Mouse (Mus musculus) forebrain, embryonic 13.5 days (tissue): ENCODE results near the gene Zbtb20. TPM values are rescaled to one million over a fixed set of nuclear protein-coding genes. Genes with fewer than 3 reads are reported as not detected.

Source experiments
- ATAC-seq: fragments of 200-750 bp; cut with Nextera tagmentation; 2 replicates; pipeline ENCODE4 v1.8.0; 2017
- H3K27ac ChIP-seq: fragments of 300-500 bp; sonication (generic); 2 replicates; pipeline ENCODE4 v1.5.1; 2015; ENCODE audit warnings: inconsistent platforms, mild to moderate bottlenecking, moderate library complexity
- H3K27me3 ChIP-seq: fragments of 300-500 bp; sonication (generic); 2 replicates; pipeline ENCODE4 v1.6.1; 2015; ENCODE audit warnings: mild to moderate bottlenecking, inconsistent platforms
- H3K36me3 ChIP-seq: fragments of 300-500 bp; sonication (generic); 2 replicates; pipeline ENCODE4 v1.6.1; 2015; ENCODE audit warnings: mild to moderate bottlenecking, inconsistent platforms; ENCODE audit not compliant: poor library complexity, severe bottlenecking
- H3K4me1 ChIP-seq: fragments of 300-500 bp; sonication (generic); 2 replicates; pipeline ENCODE4 v1.6.1; 2015; ENCODE audit warnings: inconsistent platforms
- H3K4me2 ChIP-seq: fragments of 300-500 bp; sonication (generic); 2 replicates; pipeline ENCODE4 v1.6.1; 2015; ENCODE audit warnings: inconsistent platforms, mild to moderate bottlenecking, moderate library complexity
- H3K4me3 ChIP-seq: fragments of 300-500 bp; sonication (generic); 2 replicates; pipeline ENCODE4 v1.5.1; 2015; ENCODE audit warnings: mild to moderate bottlenecking, inconsistent platforms
- H3K9ac ChIP-seq: fragments of 300-500 bp; sonication (generic); 2 replicates; pipeline ENCODE4 v1.6.1; 2015; ENCODE audit warnings: mild to moderate bottlenecking, inconsistent platforms
- H3K9me3 ChIP-seq: fragments of 300-500 bp; sonication (generic); replicated peaks from 2 replicates; pipeline ENCODE4 v1.6.1; 2016; ENCODE audit warnings: inconsistent platforms
- WGBS: fragments of 180-500 bp; shearing (Covaris S2); methylation state at CpG from one replicate; pipeline ENCODE4 v1.1.7; 2015; 5-methylcytosine and 5-hydroxymethylcytosine counted together
- polyA plus RNA-seq: library from polyadenylated mRNA; unstranded; fragments of >200 nt; fragmentation: Nextera tagmentation; extraction: Ambion mirVana; gene quantifications from 2 replicates; pipeline ENCODE4 v1.2.1, GENCODE M21; 2015

The Zbtb20 gene
- polyA plus RNA-seq: 79.7 and 84.9 TPM in 2 replicates

DNA sequence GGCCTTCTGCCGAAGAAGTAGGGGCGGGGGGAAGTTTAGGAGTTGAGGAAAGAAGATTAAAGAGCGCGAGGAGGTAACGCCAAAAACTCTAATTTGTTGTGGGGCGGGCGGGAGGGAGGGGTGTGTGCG is at the start of gene Zbtb20:
Zbtb20 (plus strand) TSS at position 30 of the 129 bp plus-strand sequence.
- no peak for ATAC-seq
- peak within 1 kb of the TSS; percentile 70 for H3K4me2 ChIP-seq
- peak within 1 kb of the TSS; percentile 82 for H3K9ac ChIP-seq
- H3K9me3 ChIP-seq: no peaks in the 10 kb centered on the region
- WGBS: 0% methylated on average over 5 of the region's 8 CpGs
- peaks cover 3% of the 10 kb centered on the region; the same call in 1 of the 2 replicates for H3K4me1 ChIP-seq
- H3K36me3 ChIP-seq: no peaks in the 10 kb centered on the region
- H3K4me3 ChIP-seq: peak within 1 kb of the TSS; percentile 67
- H3K27ac ChIP-seq: peak within 1 kb of the TSS; percentile 98
- H3K27me3 ChIP-seq: no peaks in the 10 kb centered on the region

DNA sequence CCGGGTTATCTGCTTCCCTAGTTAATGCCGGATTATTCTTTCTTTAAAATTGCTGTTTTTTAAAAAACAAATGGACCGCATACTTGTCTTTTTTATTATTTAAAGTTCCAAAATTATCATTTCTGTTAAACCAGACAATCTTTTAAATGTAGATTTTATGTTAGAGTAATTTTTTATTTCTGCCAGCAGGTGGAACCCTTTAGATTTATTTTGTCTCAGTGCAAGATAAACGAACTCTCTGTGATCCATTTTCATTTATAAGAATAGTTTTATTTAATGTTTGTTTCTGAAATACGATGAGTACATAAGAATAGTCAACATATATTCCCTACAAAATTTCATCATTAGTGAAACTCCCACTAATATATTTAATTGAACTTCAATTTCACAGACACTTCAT is 39.7 kb upstream of the Zbtb20 start:
- no peak overlapping the region for H3K4me2 ChIP-seq
- no peak overlapping the region for H3K27ac ChIP-seq
- no peaks in the 10 kb centered on the region for H3K4me1 ChIP-seq
- H3K36me3 ChIP-seq: no peaks in the 10 kb centered on the region
- no peaks in the 10 kb centered on the region for H3K9me3 ChIP-seq
- WGBS: 64% methylated on average over 5 of the region's 5 CpGs
- ATAC-seq: no peak
- H3K27me3 ChIP-seq: no peaks in the 10 kb centered on the region
- H3K9ac ChIP-seq: no peak overlapping the region
- H3K4me3 ChIP-seq: no peak overlapping the region

DNA sequence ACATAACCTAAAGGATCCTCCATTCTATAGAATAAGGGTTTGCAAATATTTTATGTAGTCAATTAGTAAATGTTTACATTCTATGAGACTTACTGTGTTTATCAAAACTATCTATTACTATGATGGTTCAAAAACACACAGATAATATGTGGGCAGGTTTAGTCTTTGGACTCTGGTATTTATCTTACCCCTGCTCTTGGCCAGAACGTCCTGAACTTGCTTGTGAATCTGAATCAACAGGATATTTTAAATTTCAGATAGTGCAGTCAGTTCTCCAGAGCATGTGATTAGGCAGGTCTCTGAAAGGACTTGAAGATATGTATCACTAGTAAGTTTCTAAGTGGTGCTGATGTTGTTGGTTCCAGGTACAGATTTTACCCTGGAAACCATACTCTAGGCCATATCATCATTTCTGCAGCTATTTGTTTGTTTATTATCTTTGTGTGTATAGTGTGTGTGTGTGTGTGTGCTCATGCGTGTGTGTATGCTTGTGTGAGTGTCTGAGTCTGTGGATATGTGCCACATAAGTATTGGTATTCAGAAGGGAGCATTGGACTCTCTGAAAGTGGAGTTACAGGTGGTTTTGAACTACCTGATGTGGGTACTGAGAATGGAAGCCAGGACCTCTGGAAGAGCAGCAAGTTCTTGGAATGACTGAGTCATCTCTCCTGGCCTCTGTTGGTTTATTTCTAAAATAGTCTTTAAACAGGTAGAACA is 39.1 kb upstream of the Zbtb20 start:
- Histone ChIP-seq H3K9ac (no peak overlapping the region), H3K27ac (no peak overlapping the region), H3K36me3 (no peaks in the 10 kb centered on the region), H3K4me1 (no peaks in the 10 kb centered on the region), H3K4me3 (no peak overlapping the region), H3K9me3 (no peaks in the 10 kb centered on the region), H3K27me3 (no peaks in the 10 kb centered on the region), H3K4me2 (no peak overlapping the region)
- WGBS: 70% methylated on average over 2 of the region's 2 CpGs
- ATAC-seq: no peak

DNA sequence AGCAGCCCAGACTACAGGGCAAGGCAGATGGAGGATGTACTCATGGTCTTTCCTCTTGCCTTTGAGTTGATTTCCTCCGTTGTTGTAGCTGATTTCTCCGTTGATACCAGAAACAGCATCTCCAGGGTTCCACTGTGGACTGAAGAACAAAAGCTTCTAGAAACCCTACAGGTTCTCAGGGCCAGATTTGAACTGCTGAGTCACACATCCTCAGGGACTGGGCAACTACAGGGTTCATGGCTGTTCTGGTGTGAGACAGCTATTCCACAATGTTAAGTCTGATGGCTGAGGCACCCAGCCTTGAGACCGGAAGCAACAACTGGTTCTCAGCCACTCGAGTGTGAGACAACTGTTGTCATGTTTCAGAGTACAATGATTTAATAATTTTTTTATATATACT is 37.5 kb upstream of the Zbtb20 start:
- no peaks in the 10 kb centered on the region for H3K9me3 ChIP-seq
- H3K4me1 ChIP-seq: no peaks in the 10 kb centered on the region
- no peak overlapping the region for H3K27ac ChIP-seq
- no peaks in the 10 kb centered on the region for H3K27me3 ChIP-seq
- no peak overlapping the region for H3K4me2 ChIP-seq
- 91% methylated on average over 4 of the region's 4 CpGs for WGBS
- no peaks in the 10 kb centered on the region for H3K36me3 ChIP-seq
- H3K9ac ChIP-seq: no peak overlapping the region
- no peak overlapping the region for H3K4me3 ChIP-seq
- ATAC-seq: no peak

DNA sequence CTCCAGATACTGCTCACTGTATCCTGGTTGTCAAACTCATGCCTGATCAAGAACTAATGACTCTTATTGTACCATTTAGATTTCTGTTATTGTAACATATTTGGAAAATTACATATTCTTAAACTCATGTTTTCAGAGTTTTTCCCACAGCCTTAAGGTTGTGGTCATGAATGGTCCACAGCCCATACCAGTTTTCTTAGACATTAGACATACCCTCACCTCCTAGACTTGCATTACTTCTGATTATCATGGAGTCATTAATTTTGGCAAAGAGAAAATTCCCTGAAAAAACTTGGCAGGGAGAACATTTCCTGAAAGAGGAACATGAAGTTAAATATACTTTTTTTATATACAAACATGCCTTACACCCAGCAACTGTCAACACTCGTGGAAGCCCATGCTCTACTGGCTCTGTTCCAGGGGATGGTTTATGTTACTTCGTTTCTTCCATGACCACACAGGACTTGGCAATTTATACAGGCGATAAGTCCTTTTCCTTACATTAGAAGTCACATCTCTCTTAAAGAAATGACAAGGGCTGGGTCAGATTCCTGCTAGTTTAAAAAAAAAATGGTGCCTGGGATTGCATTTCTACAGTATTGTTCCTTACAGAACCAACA is 18.0 kb upstream of the Zbtb20 start:
- Histone ChIP-seq H3K9me3 (no peaks in the 10 kb centered on the region), H3K4me3 (no peak overlapping the region), H3K4me2 (no peak overlapping the region), H3K4me1 (no peaks in the 10 kb centered on the region), H3K9ac (no peak overlapping the region), H3K36me3 (no peaks in the 10 kb centered on the region), H3K27me3 (no peaks in the 10 kb centered on the region), H3K27ac (no peak overlapping the region)
- 86% methylated on average over 3 of the region's 3 CpGs for WGBS
- no peak for ATAC-seq

DNA sequence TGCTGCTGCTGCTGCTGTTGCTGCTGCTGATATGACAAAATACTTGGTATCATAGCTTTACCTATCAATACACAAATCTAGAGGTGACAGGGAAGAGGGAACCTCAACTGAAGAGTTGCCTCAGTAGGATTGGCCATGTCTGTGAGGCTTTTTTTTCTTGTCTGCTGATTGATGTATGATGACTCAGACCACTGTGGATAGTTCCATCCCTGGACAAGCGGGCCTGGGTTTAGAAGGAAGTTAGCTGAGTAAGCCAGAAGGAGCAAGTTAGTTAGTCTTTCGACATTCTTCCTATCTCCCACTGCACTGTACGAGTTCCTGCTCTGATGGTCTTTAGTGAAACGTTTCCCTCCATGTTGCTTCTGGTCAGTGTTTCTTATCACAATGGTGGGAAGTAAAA is 16.4 kb upstream of the Zbtb20 start:
- ATAC-seq: no peak
- H3K9ac ChIP-seq: no peak overlapping the region
- H3K9me3 ChIP-seq: no peaks in the 10 kb centered on the region
- no peaks in the 10 kb centered on the region for H3K4me1 ChIP-seq
- H3K36me3 ChIP-seq: no peaks in the 10 kb centered on the region
- no peak overlapping the region for H3K27ac ChIP-seq
- no peak overlapping the region for H3K4me3 ChIP-seq
- no peak overlapping the region for H3K4me2 ChIP-seq
- no peaks in the 10 kb centered on the region for H3K27me3 ChIP-seq
- 91% methylated on average over 4 of the region's 4 CpGs for WGBS

DNA sequence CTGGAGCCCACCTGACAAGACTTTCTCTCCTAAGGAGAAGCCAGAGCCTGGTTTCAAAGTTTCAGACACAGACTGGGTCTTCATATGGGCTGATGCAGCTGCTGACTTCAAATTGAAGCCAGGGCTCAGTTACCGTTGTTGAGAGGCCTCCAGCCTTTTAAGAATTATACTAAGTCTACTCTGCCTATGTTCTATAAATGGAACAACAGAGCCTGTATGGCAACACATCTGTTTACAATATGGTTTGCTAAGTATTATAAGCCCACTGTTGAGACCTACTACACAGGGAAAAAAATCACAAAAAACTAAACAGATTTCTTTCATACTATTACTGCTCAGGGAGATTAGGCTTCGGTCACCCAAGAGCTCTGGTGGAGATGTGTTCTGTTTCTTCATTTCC is 12.4 kb upstream of the Zbtb20 start:
- H3K4me2 ChIP-seq: no peak overlapping the region
- H3K27ac ChIP-seq: no peak overlapping the region
- H3K4me3 ChIP-seq: no peak overlapping the region
- no peak overlapping the region for H3K9ac ChIP-seq
- WGBS: 87% methylated on average over 2 of the region's 2 CpGs
- H3K27me3 ChIP-seq: no peaks in the 10 kb centered on the region
- H3K4me1 ChIP-seq: no peaks in the 10 kb centered on the region
- H3K36me3 ChIP-seq: no peaks in the 10 kb centered on the region
- ATAC-seq: no peak
- no peaks in the 10 kb centered on the region for H3K9me3 ChIP-seq

DNA sequence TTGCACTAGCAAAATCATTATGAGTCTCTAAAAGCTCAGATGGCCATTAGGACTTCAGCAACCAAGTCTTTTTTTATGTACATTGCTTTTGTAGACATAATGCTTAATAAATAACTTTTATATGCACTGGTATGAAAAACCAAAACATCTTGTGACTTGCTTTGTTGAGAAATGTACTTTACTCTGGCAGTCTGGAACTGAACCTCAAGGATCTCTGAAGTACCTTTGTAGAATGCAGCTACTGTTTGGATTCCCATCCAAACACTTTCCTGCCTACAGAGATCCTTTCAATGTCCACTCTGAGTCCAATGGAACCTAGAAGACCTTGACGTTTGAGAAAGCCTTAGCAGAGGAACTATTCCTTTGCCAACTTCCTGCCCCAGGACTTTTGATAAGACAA is 9.6 kb upstream of the Zbtb20 start:
- Histone ChIP-seq H3K27me3 (no peaks in the 10 kb centered on the region), H3K9me3 (no peaks in the 10 kb centered on the region), H3K4me1 (no peaks in the 10 kb centered on the region), H3K9ac (no peak overlapping the region), H3K4me3 (no peak overlapping the region), H3K4me2 (no peak overlapping the region), H3K36me3 (no peaks in the 10 kb centered on the region), H3K27ac (no peak overlapping the region)
- no peak for ATAC-seq
- WGBS: 73% methylated on average over 1 of the region's 1 CpGs

DNA sequence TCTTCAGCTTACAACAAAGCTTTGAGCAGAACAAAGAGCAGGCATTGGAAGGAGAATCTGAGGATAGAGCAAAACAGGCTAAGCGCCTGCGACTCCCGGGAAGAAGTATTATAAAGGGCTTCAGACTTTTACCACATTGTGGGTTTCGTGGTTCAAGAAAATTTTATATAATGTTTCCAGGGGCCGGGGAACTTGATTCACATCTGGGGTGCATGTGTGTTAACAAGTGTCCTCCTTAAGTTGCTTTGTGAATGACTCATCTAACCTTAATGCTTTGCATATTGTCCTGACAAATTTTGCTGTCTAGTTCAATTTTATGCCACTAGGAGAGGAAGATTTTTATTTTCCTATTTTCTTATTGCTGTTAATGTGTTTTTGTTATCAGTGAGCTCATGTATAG is 3.6 kb upstream of the Zbtb20 start:
- WGBS: 71% methylated on average over 5 of the region's 5 CpGs
- H3K27me3 ChIP-seq: no peaks in the 10 kb centered on the region
- no peaks in the 10 kb centered on the region for H3K9me3 ChIP-seq
- peaks cover 3% of the 10 kb centered on the region; the same call in 1 of the 2 replicates for H3K4me1 ChIP-seq
- H3K4me2 ChIP-seq: no peak overlapping the region
- no peak overlapping the region for H3K9ac ChIP-seq
- no peak for ATAC-seq
- H3K36me3 ChIP-seq: no peaks in the 10 kb centered on the region
- H3K4me3 ChIP-seq: no peak overlapping the region
- H3K27ac ChIP-seq: no peak overlapping the region

DNA sequence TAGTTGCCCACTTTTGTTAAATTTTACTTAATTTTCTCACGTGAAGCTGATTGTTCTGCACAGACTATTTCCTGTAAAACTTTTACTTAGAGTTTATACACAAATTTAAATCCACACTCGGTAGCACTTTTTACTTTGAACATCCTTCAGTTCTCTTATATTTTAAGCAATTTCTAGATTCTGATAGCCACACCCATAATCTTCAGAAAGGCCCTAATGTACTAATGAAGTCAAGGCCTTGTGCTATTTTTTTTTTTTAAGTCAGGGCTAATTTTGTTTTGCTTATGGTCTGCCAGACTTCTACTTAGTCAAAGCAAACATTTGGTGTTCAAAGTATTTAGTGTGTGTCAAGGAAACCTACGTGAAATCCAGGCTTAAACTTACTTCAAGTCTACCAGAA is 1.7 kb upstream of the Zbtb20 start:
- H3K4me3 ChIP-seq: no peak overlapping the region
- no peaks in the 10 kb centered on the region for H3K27me3 ChIP-seq
- no peaks in the 10 kb centered on the region for H3K9me3 ChIP-seq
- no peaks in the 10 kb centered on the region for H3K36me3 ChIP-seq
- no peak overlapping the region for H3K27ac ChIP-seq
- ATAC-seq: no peak
- H3K9ac ChIP-seq: no peak overlapping the region
- H3K4me2 ChIP-seq: no peak overlapping the region
- WGBS: 57% methylated on average over 3 of the region's 3 CpGs
- H3K4me1 ChIP-seq: peaks cover 3% of the 10 kb centered on the region; the same call in 1 of the 2 replicates

DNA sequence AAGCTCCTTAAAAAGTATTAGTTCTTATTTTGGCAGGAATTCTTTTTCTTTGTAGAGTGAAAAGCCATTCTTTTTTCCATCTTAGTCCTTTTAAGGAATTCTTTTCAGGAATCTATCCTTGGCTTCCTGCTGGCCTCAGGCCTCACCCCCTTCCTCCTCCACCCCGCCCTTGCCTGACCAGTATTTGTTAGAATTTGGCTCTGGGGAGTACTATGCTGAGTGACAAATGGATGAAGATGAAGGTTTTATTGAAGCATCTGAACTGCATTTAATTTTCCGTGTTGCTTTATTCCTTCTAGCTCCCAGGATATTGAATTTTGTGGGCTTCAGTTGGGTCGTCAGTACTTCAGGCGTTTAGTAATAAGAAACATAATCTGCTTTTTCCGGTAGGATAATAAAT is 1.2 kb upstream of the Zbtb20 start:
- peak overlapping the region; percentile 68 for H3K9ac ChIP-seq
- H3K9me3 ChIP-seq: no peaks in the 10 kb centered on the region
- ATAC-seq: no peak
- peak overlapping the region; percentile 61 for H3K4me2 ChIP-seq
- no peaks in the 10 kb centered on the region for H3K36me3 ChIP-seq
- peak overlapping the region; percentile 95 for H3K27ac ChIP-seq
- WGBS: 0% methylated on average over 5 of the region's 5 CpGs
- no peaks in the 10 kb centered on the region for H3K27me3 ChIP-seq
- H3K4me1 ChIP-seq: peaks cover 3% of the 10 kb centered on the region; the same call in 1 of the 2 replicates
- H3K4me3 ChIP-seq: peak overlapping the region; percentile 50

DNA sequence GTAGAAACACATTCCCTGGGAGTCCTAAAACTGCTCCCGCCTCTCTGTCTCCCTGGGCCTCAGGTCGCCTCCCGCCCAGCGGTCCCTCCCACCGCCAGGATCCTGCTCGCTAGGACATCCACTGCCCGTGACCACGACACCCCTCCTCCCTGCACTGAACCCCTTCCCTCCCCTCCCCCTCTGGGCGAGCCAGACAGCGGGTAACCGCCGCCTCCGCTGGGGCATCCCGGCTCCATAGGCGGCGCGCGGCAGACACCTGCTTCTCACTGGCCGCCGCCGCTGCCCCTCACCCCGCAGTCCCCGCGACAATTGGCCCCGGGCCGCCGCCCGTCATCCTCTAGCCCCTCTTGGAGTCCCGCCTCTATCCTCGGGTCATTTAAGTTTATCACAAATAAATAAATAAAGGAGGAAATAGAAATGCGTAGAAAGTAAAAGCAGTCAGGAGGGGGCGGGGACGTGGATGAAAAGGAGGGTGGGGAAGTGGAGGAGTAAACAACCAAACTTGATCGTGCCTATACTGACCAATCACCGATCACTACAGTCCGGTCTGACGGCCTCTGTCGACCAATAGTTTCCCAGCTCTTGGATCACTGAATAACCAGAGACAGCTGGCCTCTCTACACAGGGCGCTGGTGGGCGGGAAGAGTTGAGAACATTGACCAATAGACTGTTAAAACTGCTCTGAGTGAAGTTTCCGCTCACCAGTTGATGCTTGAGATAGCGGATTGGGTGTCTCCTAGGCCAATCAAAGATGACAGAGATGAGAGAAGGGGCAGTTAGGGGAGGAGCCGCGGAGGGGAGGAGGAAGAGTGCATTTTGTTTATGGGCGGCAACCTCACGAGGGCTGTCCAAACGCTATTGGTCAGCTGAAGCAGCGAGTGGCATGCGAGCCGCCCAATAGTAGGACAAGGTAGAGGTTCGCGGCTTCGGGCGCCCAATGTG is 500 bp upstream of the Zbtb20 start:
- H3K27me3 ChIP-seq: no peaks in the 10 kb centered on the region
- H3K9ac ChIP-seq: peak overlapping the region; percentile 68
- ATAC-seq: peak; percentile 97
- under 1% methylated on average over 53 of the region's 54 CpGs for WGBS
- H3K9me3 ChIP-seq: no peaks in the 10 kb centered on the region
- H3K4me2 ChIP-seq: peak overlapping the region; percentile 61
- H3K4me1 ChIP-seq: peaks cover 3% of the 10 kb centered on the region; the same call in 1 of the 2 replicates
- H3K36me3 ChIP-seq: no peaks in the 10 kb centered on the region
- H3K4me3 ChIP-seq: peak overlapping the region; percentile 67
- peak overlapping the region; percentile 98 for H3K27ac ChIP-seq
